Mouse (Mus musculus) liver, adult 2 months (tissue): Measurements from ENCODE around the gene Gm10188.

Experiments used
- CTCF ChIP-seq: fragments of 200-500 bp; IDR thresholded peaks from 2 replicates; pipeline ENCODE4 v1.5.1; 2011; ENCODE audit warnings: low read depth, low read length, control low read depth
- POLR2A ChIP-seq: fragments of 200-500 bp; IDR thresholded peaks from 2 replicates; pipeline ENCODE4 v1.6.1; 2011; ENCODE audit warnings: low read length, control low read depth; ENCODE audit not compliant: insufficient read depth; ENCODE audit errors: extremely low read depth

DNA sequence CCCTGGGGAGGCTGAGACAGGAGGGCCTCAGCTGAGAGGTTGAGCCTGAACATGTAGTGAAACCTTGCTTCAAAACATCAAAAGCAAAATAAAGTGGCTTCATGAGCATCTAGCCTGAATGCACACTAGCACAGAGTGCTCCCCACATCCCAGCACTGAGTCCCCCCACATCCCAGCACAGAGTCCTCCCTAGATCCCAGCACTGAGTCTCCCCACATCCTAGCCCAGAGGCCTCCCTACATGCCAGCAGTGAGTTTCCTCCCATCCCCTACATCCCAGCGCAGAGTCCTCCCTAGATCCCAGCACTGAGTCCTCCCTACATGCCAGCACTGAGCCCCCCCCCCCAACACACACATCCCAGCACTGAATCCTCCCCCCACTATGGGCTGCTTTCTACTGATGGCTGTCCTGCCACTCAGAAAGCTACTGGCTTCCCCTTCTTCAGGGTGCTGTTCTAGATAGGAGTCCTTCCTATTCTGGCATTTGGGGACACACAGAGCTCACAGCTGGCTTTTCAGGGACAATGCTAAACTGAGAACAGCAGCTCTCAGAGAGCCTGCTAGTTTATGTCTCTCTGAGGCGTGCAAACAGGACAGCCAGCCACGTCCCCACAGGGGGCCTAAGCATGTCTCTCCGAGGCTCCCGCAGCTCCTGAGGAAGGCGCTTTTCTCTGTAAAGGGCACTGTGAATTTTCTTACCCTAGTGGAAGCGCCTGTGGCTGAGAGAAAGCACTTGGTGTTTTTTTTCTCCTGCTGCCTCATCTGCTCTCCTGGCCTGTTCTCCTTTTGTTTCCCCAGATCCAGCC, 2.1 kb upstream of the Gm10188 start:
- no peak for TF ChIP-seq CTCF
- no peak for TF ChIP-seq POLR2A
